Comparison of ENCODE assay signal across 8 mouse cellular contexts in the genomic region with DNA sequence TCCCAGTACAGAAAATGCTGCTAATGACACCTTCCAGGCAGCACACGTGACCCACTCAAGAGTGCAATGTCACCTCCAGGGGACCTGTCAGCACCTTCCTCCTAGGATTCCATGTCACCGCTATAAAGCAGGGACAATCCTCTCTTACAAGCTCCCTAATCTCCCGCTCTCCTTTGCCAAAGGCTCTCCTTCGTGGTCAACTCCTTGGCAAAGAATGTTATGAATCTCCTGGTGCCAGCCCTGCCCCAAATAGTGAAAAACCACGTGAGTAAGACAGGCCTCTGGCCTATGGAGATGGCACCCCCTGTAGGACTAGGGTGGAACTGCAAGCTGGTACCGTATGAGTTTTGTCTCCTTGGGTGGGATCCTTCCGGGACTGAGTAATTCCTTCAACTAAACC. TPM values are rescaled to one million over a fixed set of nuclear protein-coding genes. Genes with fewer than 3 reads are reported as not detected.
DNase-seq lines count a peak whose midpoint lies in the region; ATAC-seq and TF ChIP-seq lines count a peak whose summit lies in the region.

No protein-coding gene starts in this region.

- ATAC-seq in heart, embryonic 15.5 days (replicated peaks; ENCODE audit: insufficient number of reproducible peaks, insufficient read depth, low FRiP score, low read depth) = peak; percentile 89
- ATAC-seq in megakaryocyte-erythroid progenitor cell, adult 5-6 weeks (replicated peaks; ENCODE audit: low FRiP score, low TSS enrichment, poor library complexity, severe bottlenecking) = 0 out of 2 replicates have a peak, but pooled peaks have one; percentile 52

- peak; percentile 49; the same call in 1 of the 2 replicates for TF ChIP-seq CTCF in cerebellum, adult 2 months (IDR thresholded peaks at IDR 0.05; ENCODE audit: borderline replicate concordance, insufficient read depth, low read depth, low read length)
- no peak for TF ChIP-seq CTCF in thymus, adult 2 months (IDR thresholded peaks at IDR 0.05; ENCODE audit: borderline replicate concordance, control insufficient read depth, extremely low read depth, insufficient read depth, low read length, poor library complexity)

- H3K36me3 ChIP-seq in thymus, adult 2 months (ENCODE audit: control insufficient read depth, insufficient read depth, low read length) = no peaks in the 10 kb centered on the region
- no peaks in the 10 kb centered on the region for H3K36me3 ChIP-seq in heart, embryonic 15.5 days

- no peak overlapping the region for H3K4me2 ChIP-seq in heart, embryonic 15.5 days

- H3K27me3 ChIP-seq in cerebellum, adult 2 months (ENCODE audit: control insufficient read depth, insufficient read depth, low read length) = no peaks in the 10 kb centered on the region
- no peaks in the 10 kb centered on the region for H3K27me3 ChIP-seq in thymus, adult 2 months (ENCODE audit: control insufficient read depth, insufficient read depth, low read length)
- no peaks in the 10 kb centered on the region for H3K27me3 ChIP-seq in heart, embryonic 15.5 days

- H3K4me1 ChIP-seq in cerebellum, adult 2 months (ENCODE audit: control insufficient read depth, insufficient read depth, low read length) = no peaks in the 10 kb centered on the region
- no peaks in the 10 kb centered on the region for H3K4me1 ChIP-seq in thymus, adult 2 months (replicated peaks; ENCODE audit: control insufficient read depth, insufficient read depth, low read length)
- H3K4me1 ChIP-seq in heart, embryonic 15.5 days (replicated peaks) = peaks cover 12% of the 10 kb centered on the region

- TF ChIP-seq POLR2A in cerebellum, adult 2 months (IDR thresholded peaks at IDR 0.05; ENCODE audit: borderline replicate concordance, insufficient read depth, low read length) = no peak
- no peak for TF ChIP-seq POLR2A in thymus, adult 2 months (IDR thresholded peaks at IDR 0.05; ENCODE audit: control insufficient read depth, extremely low read depth, insufficient read depth, low read length, poor library complexity)

- no peak overlapping the region for H3K4me3 ChIP-seq in cerebellum, adult 2 months (replicated peaks; ENCODE audit: insufficient read depth, low read depth, low read length)
- H3K4me3 ChIP-seq in thymus, adult 2 months (ENCODE audit: control insufficient read depth, insufficient read depth, low read length) = no peak overlapping the region
- H3K4me3 ChIP-seq in heart, embryonic 15.5 days = no peak overlapping the region

- H3K9me3 ChIP-seq in heart, embryonic 15.5 days (replicated peaks) = no peaks in the 10 kb centered on the region

- WGBS in cerebellum, adult 2 months = 49% methylated on average over 7 of the region's 7 CpGs
- 67% methylated on average over 7 of the region's 7 CpGs for WGBS in thymus, adult 2 months
- WGBS in heart, embryonic 15.5 days = 31% methylated on average over 7 of the region's 7 CpGs

- no peak overlapping the region for H3K27ac ChIP-seq in cerebellum, adult 2 months (ENCODE audit: insufficient read depth, low read length)
- H3K27ac ChIP-seq in thymus, adult 2 months (ENCODE audit: control insufficient read depth, insufficient read depth, low read length) = no peak overlapping the region
- H3K27ac ChIP-seq in heart, embryonic 15.5 days = peak overlapping the region; percentile 65

- DNase-seq in cerebellum, adult 2 months = no peak
- no peak for DNase-seq in cerebellum, adult 9-10 months
- DNase-seq in thymus, adult 2 months = peak; percentile 19
- DNase-seq in thymus, adult 18-20 months = no peak
- DNase-seq in right cerebral cortex, postnatal 25 days = no peak
- no peak for DNase-seq in yolk sac, embryonic 10.5 days (ENCODE audit: low spot score)

- no peak overlapping the region for H3K9ac ChIP-seq in heart, embryonic 15.5 days

RNA-seq across cellular contexts. Expression of gene Bpifb1, which starts 16.3 kb away (rescaled TPM):
- polyA plus RNA-seq in cerebellum, adult 2 months (2012; rRNA removed) = not detected in 2 replicates
- 1.4 and 1.5 TPM in 2 replicates for polyA plus RNA-seq in thymus, adult 2 months (2012; rRNA removed)
- 0.22 and 0.31 TPM in 2 replicates for polyA plus RNA-seq in heart, embryonic 15.5 days (2015; fragmentation: Nextera tagmentation; extraction: Ambion mirVana)
- not detected in 2 replicates for total RNA-seq in megakaryocyte-erythroid progenitor cell, adult 5-6 weeks (2014; fragmentation: Nextera tagmentation)
- not detected in 2 replicates for total RNA-seq in megakaryocyte-erythroid progenitor cell, adult 5-6 weeks (2017)

RNA-seq across cellular contexts. Expression of gene Bpifb5, which starts 16.6 kb away (rescaled TPM):
- polyA plus RNA-seq in cerebellum, adult 2 months (2012; rRNA removed) = 0.08 and 0.21 TPM in 2 replicates
- polyA plus RNA-seq in thymus, adult 2 months (2012; rRNA removed) = 0.40 and 0.65 TPM in 2 replicates
- 0.16 and 0.49 TPM in 2 replicates for polyA plus RNA-seq in heart, embryonic 15.5 days (2015; fragmentation: Nextera tagmentation; extraction: Ambion mirVana)
- not detected in 2 replicates for total RNA-seq in megakaryocyte-erythroid progenitor cell, adult 5-6 weeks (2014; fragmentation: Nextera tagmentation)
- total RNA-seq in megakaryocyte-erythroid progenitor cell, adult 5-6 weeks (2017) = not detected in 2 replicates

RNA-seq across cellular contexts. Expression of gene Bpifa5, which starts 44.5 kb away (rescaled TPM):
- 0.88 and 0.90 TPM in 2 replicates for polyA plus RNA-seq in cerebellum, adult 2 months (2012; rRNA removed)
- 1.3 and 1.6 TPM in 2 replicates for polyA plus RNA-seq in thymus, adult 2 months (2012; rRNA removed)
- not detected in 2 replicates for polyA plus RNA-seq in heart, embryonic 15.5 days (2015; fragmentation: Nextera tagmentation; extraction: Ambion mirVana)
- not detected in 2 replicates for total RNA-seq in megakaryocyte-erythroid progenitor cell, adult 5-6 weeks (2014; fragmentation: Nextera tagmentation)
- not detected in 2 replicates for total RNA-seq in megakaryocyte-erythroid progenitor cell, adult 5-6 weeks (2017)

RNA-seq across cellular contexts. Expression of gene Bpifb9a, which starts 50.7 kb away (rescaled TPM):
- polyA plus RNA-seq in cerebellum, adult 2 months (2012; rRNA removed) = not detected in 2 replicates
- polyA plus RNA-seq in thymus, adult 2 months (2012; rRNA removed) = 0.11 and 0.14 TPM in 2 replicates
- not detected in 2 replicates for polyA plus RNA-seq in heart, embryonic 15.5 days (2015; fragmentation: Nextera tagmentation; extraction: Ambion mirVana)
- not detected in 2 replicates for total RNA-seq in megakaryocyte-erythroid progenitor cell, adult 5-6 weeks (2014; fragmentation: Nextera tagmentation)
- total RNA-seq in megakaryocyte-erythroid progenitor cell, adult 5-6 weeks (2017) = not detected in 2 replicates
